Mouse (Mus musculus): Measurements from ENCODE around the gene Gm20521. TPM values are rescaled to one million over a fixed set of nuclear protein-coding genes. Genes with fewer than 3 reads are reported as not detected.

Gm20521 gene
- polyA plus RNA-seq, 1 experiment from 2014 or later: 1.1 TPM

DNA sequence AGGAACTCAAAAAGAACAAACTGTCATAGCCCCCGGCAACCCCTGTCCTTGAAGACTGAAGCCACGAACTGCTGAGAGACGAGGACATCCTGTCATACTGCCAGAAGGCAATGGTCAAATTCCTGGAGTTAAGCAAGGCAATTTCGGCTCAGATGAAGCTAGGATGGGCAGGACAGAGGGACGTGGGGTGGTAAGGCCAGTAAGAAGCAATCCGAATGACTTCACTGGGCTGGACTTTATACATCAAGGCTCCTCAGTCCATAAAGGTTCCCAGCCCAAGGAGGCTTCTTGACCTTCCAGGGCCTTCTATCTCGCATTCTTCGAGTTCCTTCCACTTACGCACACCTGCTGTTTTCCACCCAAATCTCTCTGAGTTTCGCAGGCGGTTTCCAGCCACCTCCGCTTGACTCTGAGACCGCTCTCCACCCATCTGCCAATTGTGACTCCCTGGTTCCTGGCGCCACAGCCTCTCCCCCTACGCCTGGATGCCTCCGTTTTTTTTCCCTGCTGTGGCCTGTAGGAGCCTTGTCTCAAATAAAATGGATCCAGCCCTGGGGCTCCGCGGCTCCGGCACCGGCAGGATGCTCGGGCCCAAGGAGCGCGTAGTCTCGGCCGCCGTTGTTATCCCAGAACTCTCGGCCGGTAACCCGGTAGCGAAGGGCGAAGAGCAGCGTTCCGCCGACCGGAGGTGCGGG lies 7.2 kb upstream of the Gm20521 start:
- Histone ChIP-seq H3K79me2 (ENCODE audit: inconsistent target) (no peaks in the 10 kb centered on the region), H3K4me3 (ENCODE audit: inconsistent target) (peak overlapping the region; percentile 60), H3K27ac (peak overlapping the region; percentile 24), H3K36me3 (ENCODE audit: inconsistent target) (no peaks in the 10 kb centered on the region)
- WGBS (ENCODE audit: missing documents): 5% methylated on average over 36 of the region's 36 CpGs

DNA sequence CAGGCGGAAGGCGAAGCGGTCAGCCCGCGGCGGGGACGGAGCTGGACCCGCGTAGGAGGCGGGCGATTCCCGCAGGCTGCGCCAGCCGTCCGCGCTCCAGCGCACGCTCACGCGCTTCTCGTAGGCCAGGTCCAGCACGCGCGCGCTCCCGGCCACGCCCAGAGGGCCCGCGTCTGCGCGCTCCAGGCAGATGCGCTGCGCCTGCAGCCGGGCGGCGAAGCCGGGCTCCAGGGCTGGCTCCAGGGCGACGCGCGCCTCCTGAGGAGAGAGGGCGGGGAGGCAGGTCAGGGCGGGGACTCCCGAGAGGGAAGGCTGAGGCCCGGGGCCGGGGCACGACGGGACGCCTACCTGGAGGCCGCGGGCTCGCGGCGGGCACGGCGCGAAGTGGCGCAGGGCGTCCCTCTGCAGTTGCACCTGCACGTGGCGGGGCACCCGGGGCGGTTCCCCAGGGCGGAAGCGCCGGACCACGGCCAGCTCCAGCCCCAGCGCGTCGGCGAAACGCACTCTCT lies 6.6 kb upstream of the Gm20521 start:
- no peak overlapping the region for H3K27ac ChIP-seq
- peak overlapping the region; percentile 60; the same call in 1 of the 2 replicates for H3K4me3 ChIP-seq (ENCODE audit: inconsistent target)
- no peaks in the 10 kb centered on the region for H3K79me2 ChIP-seq (ENCODE audit: inconsistent target)
- WGBS (ENCODE audit: missing documents): under 1% methylated on average over 61 of the region's 72 CpGs
- H3K36me3 ChIP-seq (ENCODE audit: inconsistent target): no peaks in the 10 kb centered on the region

DNA sequence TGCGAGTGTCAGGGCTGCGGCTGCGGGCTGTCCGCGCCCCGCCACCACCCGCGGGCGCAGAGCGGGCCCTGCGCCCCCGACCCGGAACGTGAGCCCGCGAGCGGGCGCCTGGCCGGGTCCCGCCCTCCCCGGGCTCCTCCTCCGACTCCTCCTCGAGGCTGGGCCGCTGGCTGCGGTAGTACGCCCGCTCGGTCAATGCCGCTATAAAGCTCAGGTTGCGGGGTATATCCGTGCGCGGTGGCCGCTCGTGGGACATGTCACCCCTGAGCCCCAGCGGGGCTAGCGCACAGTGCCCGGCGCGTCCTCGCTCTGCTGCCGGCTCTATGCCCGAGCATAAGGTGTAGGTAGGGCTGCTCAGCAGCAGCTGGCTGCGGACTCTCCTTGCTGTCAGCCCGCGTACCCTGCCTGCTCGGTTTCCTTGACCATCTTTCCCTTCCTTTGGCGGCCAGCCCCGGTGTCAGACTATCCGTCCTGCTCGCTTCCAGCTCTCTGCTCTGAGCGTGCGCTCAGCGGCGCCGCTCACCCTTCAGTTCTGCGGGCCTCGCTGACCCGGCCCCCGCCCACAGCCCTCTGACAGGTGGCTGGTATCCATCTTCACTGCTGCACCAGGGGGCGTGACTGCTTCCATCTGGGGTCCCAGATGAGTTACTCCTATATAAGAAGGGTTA lies 6.1 kb upstream of the Gm20521 start, which contains the start of gene Ppp1r3e:
Gene Ppp1r3e (minus strand): TSS at position 503 of the 668 bp plus-strand sequence.
- no peaks in the 10 kb centered on the region for H3K79me2 ChIP-seq (ENCODE audit: inconsistent target)
- no peaks in the 10 kb centered on the region for H3K36me3 ChIP-seq (ENCODE audit: inconsistent target)
- H3K27ac ChIP-seq: no peak within 1 kb of the TSS
- 1% methylated on average over 35 of the region's 61 CpGs for WGBS (ENCODE audit: missing documents)
- H3K4me3 ChIP-seq (ENCODE audit: inconsistent target): peak within 1 kb of the TSS; percentile 60

DNA sequence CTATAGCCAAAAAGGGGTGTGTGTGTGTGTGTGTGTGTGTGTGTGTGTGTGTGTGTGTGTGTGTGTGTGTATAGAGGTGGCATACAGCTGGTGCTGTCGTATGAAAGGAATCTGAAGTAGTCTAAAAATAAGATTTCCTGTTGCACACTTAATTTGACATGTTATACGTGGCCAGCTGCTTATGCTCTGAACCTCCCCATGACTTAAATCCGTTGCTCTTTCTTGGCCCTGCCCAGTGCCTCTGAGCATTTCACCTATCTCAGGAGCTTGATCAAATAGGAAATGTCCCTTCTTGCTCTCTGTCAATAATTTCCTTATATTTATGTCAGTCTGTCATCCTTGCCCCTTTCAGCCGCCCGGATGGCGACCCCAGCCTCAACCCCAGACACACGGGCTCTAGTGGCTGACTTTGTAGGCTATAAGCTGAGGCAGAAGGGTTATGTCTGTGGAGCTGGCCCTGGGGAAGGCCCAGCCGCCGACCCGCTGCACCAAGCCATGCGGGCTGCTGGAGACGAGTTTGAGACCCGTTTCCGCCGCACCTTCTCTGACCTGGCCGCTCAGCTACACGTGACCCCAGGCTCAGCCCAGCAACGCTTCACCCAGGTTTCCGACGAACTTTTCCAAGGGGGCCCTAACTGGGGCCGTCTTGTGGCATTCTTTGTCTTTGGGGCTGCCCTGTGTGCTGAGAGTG lies 926 bp downstream of the Gm20521 start:
- H3K36me3 ChIP-seq (ENCODE audit: inconsistent target): no peaks in the 10 kb centered on the region; the same call in 1 of the 2 replicates
- WGBS (ENCODE audit: missing documents): 75% methylated on average over 20 of the region's 21 CpGs
- peak overlapping the region; percentile 99 for H3K4me3 ChIP-seq (ENCODE audit: inconsistent target)
- peak overlapping the region; percentile 73 for H3K27ac ChIP-seq
- H3K79me2 ChIP-seq (ENCODE audit: inconsistent target): peaks cover 27% of the 10 kb centered on the region

DNA sequence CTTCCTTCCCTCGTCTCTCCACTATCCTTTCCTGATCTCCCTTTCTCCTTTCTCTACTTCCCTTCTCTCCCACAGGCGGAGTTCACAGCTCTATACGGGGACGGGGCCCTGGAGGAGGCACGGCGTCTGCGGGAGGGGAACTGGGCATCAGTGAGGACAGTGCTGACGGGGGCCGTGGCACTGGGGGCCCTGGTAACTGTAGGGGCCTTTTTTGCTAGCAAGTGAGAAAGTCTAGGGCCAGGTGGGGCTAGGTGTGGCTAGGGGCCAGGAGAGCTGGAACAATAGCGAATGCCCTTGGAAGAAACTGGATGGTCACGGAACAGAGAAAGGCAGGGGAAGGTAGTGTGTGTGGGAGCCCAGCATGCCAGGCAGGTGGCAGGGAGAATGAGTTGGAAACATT lies 2.1 kb downstream of the Gm20521 start:
- Histone ChIP-seq H3K4me3 (ENCODE audit: inconsistent target) (no peak overlapping the region), H3K79me2 (ENCODE audit: inconsistent target) (peaks cover 27% of the 10 kb centered on the region), H3K36me3 (ENCODE audit: inconsistent target) (no peaks in the 10 kb centered on the region; the same call in 1 of the 2 replicates), H3K27ac (no peak overlapping the region)
- 91% methylated on average over 11 of the region's 11 CpGs for WGBS (ENCODE audit: missing documents)

DNA sequence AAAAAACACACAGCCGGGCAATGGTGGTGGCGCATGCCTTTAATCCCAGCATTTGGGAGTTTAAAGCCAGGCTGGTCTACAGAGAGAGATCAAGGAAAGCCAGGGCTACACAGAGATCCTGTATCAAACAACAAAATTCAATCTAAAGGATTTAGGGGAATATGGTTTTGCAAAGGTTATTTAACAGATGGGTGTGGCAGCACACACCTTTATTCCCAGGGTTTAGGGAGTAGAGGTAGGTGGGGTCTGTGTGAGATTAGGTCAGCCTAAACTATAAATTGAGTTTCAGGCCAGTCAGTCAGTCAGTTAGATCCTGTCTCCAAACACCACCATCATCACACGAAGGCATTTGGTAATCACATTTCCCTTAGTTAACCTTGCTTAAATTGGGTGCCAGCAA lies 9.0 kb downstream of the Gm20521 start, which contains the start of gene Pabpn1:
Gene Pabpn1 (plus strand): TSS at position 301 of the 400 bp plus-strand sequence.
- H3K4me3 ChIP-seq (ENCODE audit: inconsistent target): peak within 1 kb of the TSS; percentile 64
- peaks cover 25% of the 10 kb centered on the region for H3K79me2 ChIP-seq (ENCODE audit: inconsistent target)
- 97% methylated on average over 3 of the region's 3 CpGs for WGBS (ENCODE audit: missing documents)
- H3K36me3 ChIP-seq (ENCODE audit: inconsistent target): peaks cover 11% of the 10 kb centered on the region
- H3K27ac ChIP-seq: peak within 1 kb of the TSS; percentile 55

DNA sequence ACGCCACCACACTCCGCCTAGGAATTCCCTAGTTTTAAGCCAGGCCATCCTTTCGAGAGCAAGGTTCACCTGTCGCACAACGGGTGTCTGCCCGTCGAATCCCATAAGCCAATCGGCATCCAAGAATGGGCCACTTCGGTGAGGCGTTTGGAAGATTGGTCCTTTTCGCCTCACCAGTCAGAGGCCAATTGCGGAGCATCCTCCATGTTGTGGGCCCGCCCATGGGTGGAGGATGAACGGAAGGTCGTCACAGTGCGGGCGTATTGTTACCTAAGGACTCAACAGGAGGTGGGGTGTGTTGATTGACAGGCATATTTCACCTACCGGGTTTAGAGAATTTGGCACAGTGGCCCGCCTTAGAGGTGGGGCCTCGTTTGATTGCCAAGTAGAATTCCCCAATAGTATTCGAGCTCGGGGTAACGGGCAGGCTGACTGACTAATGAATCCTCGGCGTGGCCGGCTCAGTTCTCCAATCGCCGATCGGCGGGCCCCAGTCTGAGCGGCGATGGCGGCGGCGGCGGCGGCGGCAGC lies 10.5 kb downstream of the Gm20521 start:
- H3K79me2 ChIP-seq (ENCODE audit: inconsistent target): peaks cover 25% of the 10 kb centered on the region
- peak overlapping the region; percentile 64 for H3K4me3 ChIP-seq (ENCODE audit: inconsistent target)
- 2% methylated on average over 38 of the region's 38 CpGs for WGBS (ENCODE audit: missing documents)
- peaks cover 26% of the 10 kb centered on the region for H3K36me3 ChIP-seq (ENCODE audit: inconsistent target)
- peak overlapping the region; percentile 55 for H3K27ac ChIP-seq

DNA sequence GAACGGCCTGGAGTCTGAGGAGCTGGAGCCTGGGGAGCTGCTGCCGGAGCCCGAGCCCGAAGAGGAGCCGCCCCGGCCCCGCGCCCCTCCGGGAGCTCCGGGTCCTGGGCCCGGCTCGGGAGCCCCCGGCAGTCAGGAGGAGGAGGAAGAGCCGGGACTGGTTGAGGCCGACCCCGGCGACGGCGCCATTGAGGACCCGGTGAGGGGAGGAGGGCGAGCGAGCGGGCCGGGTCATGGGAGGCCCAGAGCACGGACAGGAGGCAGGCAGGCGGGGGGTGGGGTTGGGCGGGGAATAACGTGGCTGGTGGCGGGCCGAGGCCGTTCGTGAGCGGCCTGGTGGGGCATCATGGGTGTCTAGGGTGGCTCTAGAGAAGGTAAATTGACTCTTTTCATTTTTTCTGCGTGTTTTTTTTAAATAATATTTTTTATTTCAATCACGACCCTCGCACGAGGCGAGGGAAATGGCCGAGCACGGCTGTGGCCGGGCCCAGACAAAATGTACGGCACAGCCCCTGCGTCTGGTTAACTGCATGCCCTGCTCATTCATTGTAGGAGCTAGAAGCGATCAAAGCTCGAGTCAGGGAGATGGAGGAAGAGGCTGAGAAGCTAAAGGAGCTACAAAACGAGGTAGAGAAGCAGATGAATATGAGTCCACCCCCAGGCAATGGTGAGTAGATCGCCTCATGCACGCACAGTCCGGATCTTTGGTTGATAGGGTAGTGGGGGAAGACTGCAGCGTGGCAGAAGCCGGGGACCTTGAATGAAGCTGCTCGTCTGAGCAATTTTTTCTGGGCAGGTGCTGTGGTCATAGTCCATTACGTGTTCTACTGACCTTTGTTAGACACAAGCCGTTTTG lies 11.3 kb downstream of the Gm20521 start:
- H3K4me3 ChIP-seq (ENCODE audit: inconsistent target): peak overlapping the region; percentile 77
- peaks cover 26% of the 10 kb centered on the region for H3K36me3 ChIP-seq (ENCODE audit: inconsistent target)
- H3K79me2 ChIP-seq (ENCODE audit: inconsistent target): peaks cover 25% of the 10 kb centered on the region
- H3K27ac ChIP-seq: peak overlapping the region; percentile 14
- WGBS (ENCODE audit: missing documents): under 1% methylated on average over 52 of the region's 54 CpGs

DNA sequence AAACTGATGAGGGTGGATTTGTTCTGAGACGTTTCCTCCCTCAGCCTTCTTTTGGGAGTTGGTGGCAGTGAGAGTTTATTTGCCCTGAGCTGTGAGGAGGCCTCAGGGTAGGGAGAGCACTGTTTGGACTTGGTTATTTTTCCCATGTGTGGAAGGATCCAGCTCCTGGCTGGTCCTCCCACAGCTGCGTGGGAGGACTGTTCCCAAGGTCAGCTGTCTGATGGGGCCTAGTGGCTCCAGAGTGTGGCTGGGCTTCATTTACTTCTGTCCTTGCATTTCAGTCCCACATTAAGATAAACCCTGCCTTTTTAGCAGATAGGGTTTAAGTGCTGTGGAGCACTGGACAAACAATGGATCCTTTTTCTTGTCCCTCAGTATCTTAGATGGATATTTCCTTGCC lies 14.2 kb downstream of the Gm20521 start:
- Histone ChIP-seq H3K27ac (no peak overlapping the region), H3K79me2 (ENCODE audit: inconsistent target) (peaks cover 25% of the 10 kb centered on the region), H3K36me3 (ENCODE audit: inconsistent target) (peaks cover 26% of the 10 kb centered on the region), H3K4me3 (ENCODE audit: inconsistent target) (no peak overlapping the region)
- 94% methylated on average over 2 of the region's 2 CpGs for WGBS (ENCODE audit: missing documents)

DNA sequence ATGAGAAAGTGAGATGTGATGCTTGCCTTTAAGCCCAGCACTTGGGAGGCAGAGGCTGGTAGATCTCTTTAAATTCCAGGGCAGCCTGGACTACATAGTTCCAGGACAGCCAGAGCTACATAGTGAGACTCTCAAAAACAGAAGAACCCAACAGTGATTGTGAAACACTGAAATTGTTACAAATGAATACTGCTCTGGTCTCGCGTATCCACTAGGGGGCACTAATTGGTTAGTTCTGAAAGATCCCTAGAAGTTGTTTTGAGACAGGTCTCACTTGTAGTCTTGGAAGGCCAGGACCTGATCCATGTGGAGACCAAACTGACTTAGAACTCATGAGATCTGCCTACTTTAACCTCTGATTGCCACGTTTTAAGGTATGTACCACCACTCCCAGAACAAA lies 17.1 kb downstream of the Gm20521 start:
- 0% methylated on average over 3 of the region's 3 CpGs for WGBS (ENCODE audit: missing documents)
- peaks cover 26% of the 10 kb centered on the region for H3K36me3 ChIP-seq (ENCODE audit: inconsistent target)
- peaks cover 15% of the 10 kb centered on the region for H3K79me2 ChIP-seq (ENCODE audit: inconsistent target)

DNA sequence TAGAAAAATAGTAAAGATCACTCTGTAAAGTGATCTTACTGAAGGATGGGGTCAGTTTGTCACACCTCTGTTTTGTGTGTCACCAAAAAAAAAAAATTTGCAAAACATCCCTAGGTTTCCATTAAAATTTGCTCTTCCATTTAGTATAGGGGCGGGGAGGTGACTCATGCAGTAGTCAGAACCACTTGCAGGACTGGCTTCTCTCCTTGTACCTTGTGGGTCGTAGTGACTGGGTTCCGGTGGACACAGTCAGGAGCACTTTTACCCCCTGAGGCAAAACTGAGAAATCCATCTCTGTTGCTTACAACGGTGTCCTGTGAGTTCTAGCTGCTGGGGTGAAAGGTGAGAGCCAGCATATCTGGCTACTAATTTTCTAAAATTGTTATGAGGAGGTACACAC lies 20.4 kb downstream of the Gm20521 start:
- no peaks in the 10 kb centered on the region for H3K79me2 ChIP-seq (ENCODE audit: inconsistent target)
- H3K36me3 ChIP-seq (ENCODE audit: inconsistent target): peaks cover 1% of the 10 kb centered on the region; the same call in 1 of the 2 replicates
- WGBS (ENCODE audit: missing documents): 98% methylated on average over 4 of the region's 4 CpGs
- H3K27ac ChIP-seq: no peak overlapping the region
- H3K4me3 ChIP-seq (ENCODE audit: inconsistent target): no peak overlapping the region

More for the DNA sequence above, 17.1 kb downstream of the Gm20521 start:
- Histone ChIP-seq H3K4me3 (ENCODE audit: inconsistent target) (no peak overlapping the region), H3K27ac (no peak overlapping the region)

DNA sequence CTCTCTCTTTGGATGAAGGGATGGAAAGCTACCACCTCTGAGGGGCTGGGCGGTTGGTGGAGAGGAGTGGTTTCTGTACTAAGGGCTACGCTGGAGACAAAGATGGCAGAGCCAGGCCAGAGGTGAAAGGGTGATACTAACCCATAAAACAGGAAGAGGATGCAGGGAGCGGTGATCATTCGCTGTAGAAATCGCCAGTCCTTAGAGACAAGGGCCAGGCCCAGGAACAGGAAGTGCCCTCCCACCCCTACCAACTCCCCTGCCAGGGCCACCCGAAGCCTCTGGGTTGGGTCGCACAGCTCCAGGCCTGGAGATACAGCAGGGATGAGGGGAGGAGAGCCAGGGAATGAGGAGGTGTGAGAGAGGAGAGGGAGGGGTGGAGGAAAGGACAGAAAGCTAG lies 25.4 kb downstream of the Gm20521 start:
- H3K79me2 ChIP-seq (ENCODE audit: inconsistent target): no peaks in the 10 kb centered on the region
- no peak overlapping the region for H3K4me3 ChIP-seq (ENCODE audit: inconsistent target)
- H3K36me3 ChIP-seq (ENCODE audit: inconsistent target): no peaks in the 10 kb centered on the region
- WGBS (ENCODE audit: missing documents): 77% methylated on average over 6 of the region's 7 CpGs
- H3K27ac ChIP-seq: no peak overlapping the region

DNA sequence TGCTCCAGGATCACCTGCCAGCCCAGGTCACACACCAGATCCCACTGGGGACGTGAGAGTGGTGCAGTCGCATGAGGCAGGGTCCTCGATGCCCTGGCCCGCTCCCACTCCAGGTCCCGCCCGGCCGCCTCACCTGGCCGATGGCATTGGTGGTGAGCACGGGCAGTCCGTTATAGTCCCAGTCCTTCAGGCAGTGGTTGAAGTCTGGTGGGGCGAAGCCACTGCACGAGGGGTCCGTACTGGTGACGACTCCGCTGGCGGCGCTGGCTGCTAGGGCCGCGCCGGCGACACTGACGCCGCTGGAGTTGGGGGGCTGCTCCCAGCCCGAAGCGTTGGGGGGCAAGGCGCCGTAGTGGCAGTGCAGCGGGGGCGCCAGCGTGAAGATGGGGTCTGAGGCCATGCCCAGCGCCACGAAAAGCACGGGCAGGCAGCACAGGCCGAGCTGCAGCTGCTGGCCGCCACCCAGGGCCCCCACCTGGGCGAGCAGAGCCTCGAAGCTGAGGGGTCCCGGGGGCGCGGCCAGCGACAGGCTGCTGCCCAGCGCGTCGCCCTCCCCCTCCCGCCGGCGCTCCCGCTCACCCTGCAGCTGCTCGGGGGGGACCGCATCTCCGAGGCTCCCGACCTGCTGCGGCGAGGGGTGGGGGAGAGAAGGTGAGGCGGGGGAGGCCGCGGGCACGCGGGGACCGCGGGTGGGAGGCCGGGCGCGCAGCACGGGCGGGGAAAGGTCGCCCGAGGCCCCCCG lies 29.0 kb downstream of the Gm20521 start:
- Histone ChIP-seq H3K79me2 (ENCODE audit: inconsistent target) (no peaks in the 10 kb centered on the region), H3K4me3 (ENCODE audit: inconsistent target) (no peak overlapping the region), H3K27ac (no peak overlapping the region), H3K36me3 (ENCODE audit: inconsistent target) (no peaks in the 10 kb centered on the region)
- 13% methylated on average over 55 of the region's 69 CpGs for WGBS (ENCODE audit: missing documents)
